Mouse (Mus musculus) hindbrain, postnatal 0 days (tissue): ENCODE measurements around the gene Tram1l1. TPM values are rescaled to one million over a fixed set of nuclear protein-coding genes. Genes with fewer than 3 reads are reported as not detected.

Experiments
- ATAC-seq: fragments of 200-750 bp; cut with Nextera tagmentation; 2 replicates; pipeline ENCODE4 v1.8.0; 2017; ENCODE audit warnings: mild to moderate bottlenecking, moderate TSS enrichment, moderate library complexity
- DNase-seq: peaks from one replicate; pipeline ENCODE4 v3.0.0-alpha.2; 2015; ENCODE audit warnings: low spot score
- H3K27ac ChIP-seq: fragments of 300-500 bp; sonication (generic); 2 replicates; pipeline ENCODE4 v1.5.1; 2014; ENCODE audit warnings: mild to moderate bottlenecking
- H3K27me3 ChIP-seq: fragments of 300-500 bp; sonication (generic); 2 replicates; pipeline ENCODE4 v1.6.1; 2014; ENCODE audit warnings: low read length, mixed read lengths; ENCODE audit not compliant: insufficient read depth
- H3K36me3 ChIP-seq: fragments of 300-500 bp; sonication (generic); 2 replicates; pipeline ENCODE4 v1.6.1; 2014; ENCODE audit warnings: low read length, mixed read lengths; ENCODE audit not compliant: insufficient read depth
- H3K4me1 ChIP-seq: fragments of 300-500 bp; sonication (generic); 2 replicates; pipeline ENCODE4 v1.6.1; 2014; ENCODE audit warnings: antibody characterized with exemption, low read length, mixed read lengths; ENCODE audit not compliant: insufficient read depth
- H3K4me2 ChIP-seq: fragments of 300-500 bp; sonication (generic); 2 replicates; pipeline ENCODE4 v1.6.1; 2014; ENCODE audit warnings: low read depth, mild to moderate bottlenecking, low read length, moderate library complexity, mixed read lengths
- H3K4me3 ChIP-seq: fragments of 300-500 bp; sonication (generic); 2 replicates; pipeline ENCODE4 v1.5.1; 2014; ENCODE audit warnings: low read length
- H3K9ac ChIP-seq: fragments of 300-500 bp; sonication (generic); replicated peaks from 2 replicates; pipeline ENCODE4 v1.6.1; 2014; ENCODE audit warnings: mild to moderate bottlenecking, low read length, moderate library complexity, mixed read lengths
- H3K9me3 ChIP-seq: fragments of 300-500 bp; sonication (generic); 2 replicates; pipeline ENCODE4 v1.6.1; 2016; ENCODE audit warnings: low read length, mixed read lengths
- CTCF ChIP-seq: IDR thresholded peaks from 2 replicates; pipeline ENCODE4 v1.5.1; 2016; ENCODE audit warnings: antibody characterized with exemption, control low read depth, low read depth
- WGBS: fragments of 180-500 bp; shearing (Covaris S2); extraction: QIAGEN DNeasy Blood & Tissue Kit; methylation state at CpG from one replicate; pipeline ENCODE4 v1.1.7; 2014; 5-methylcytosine and 5-hydroxymethylcytosine counted together
- polyA plus RNA-seq: library from polyadenylated mRNA; unstranded; fragments of >200 nt; fragmentation: Nextera tagmentation; extraction: Ambion mirVana; gene quantifications from 2 replicates; pipeline ENCODE4 v1.2.1, GENCODE M21; 2015
- total RNA-seq: library from RNA; depleted of rRNA; stranded (reverse); fragments of >200 nt; gene quantifications from 2 replicates; pipeline ENCODE4 v1.2.3, GENCODE M21; 2014; rRNA removed

The Tram1l1 gene
- total and polyA plus RNA-seq, 2 experiments from 2014 or later = 21.4 to 39.8 TPM

- no peak overlapping the region for H3K4me2 ChIP-seq
- WGBS = 69% methylated on average over 4 of the region's 4 CpGs
- peaks cover 11% of the 10 kb centered on the region for H3K4me1 ChIP-seq
- DNase-seq (no peak), ATAC-seq (no peak)
- no peaks in the 10 kb centered on the region for H3K9me3 ChIP-seq
- no peak overlapping the region for H3K4me3 ChIP-seq
- no peak overlapping the region for H3K9ac ChIP-seq
- H3K27ac ChIP-seq = no peak overlapping the region
- H3K36me3 ChIP-seq = no peaks in the 10 kb centered on the region
- no peak for TF ChIP-seq CTCF
- no peaks in the 10 kb centered on the region for H3K27me3 ChIP-seq
Observed at GRCm38 (mm10) chr3:124319254-124319653, 1.4 kb upstream of the Tram1l1 start.

GRCm38 (mm10) chr3:124320398-124320797, 257 bp upstream of the Tram1l1 start:
- Histone ChIP-seq H3K4me1 (peaks cover 11% of the 10 kb centered on the region), H3K27ac (peak overlapping the region; percentile 84), H3K4me3 (peak overlapping the region; percentile 56), H3K9me3 (no peaks in the 10 kb centered on the region), H3K27me3 (no peaks in the 10 kb centered on the region), H3K36me3 (no peaks in the 10 kb centered on the region), H3K4me2 (peak overlapping the region; percentile 84), H3K9ac (peak overlapping the region; percentile 67)
- ATAC-seq = peak; percentile 67
- peak; percentile 41 for DNase-seq
- WGBS = 10% methylated on average over 2 of the region's 2 CpGs
- TF ChIP-seq CTCF = no peak

- H3K27me3 ChIP-seq = no peaks in the 10 kb centered on the region
- no peaks in the 10 kb centered on the region for H3K36me3 ChIP-seq
- H3K9me3 ChIP-seq = no peaks in the 10 kb centered on the region
- no peak overlapping the region for H3K27ac ChIP-seq
- no peaks in the 10 kb centered on the region for H3K4me1 ChIP-seq
- no peak overlapping the region for H3K4me3 ChIP-seq
- H3K4me2 ChIP-seq = no peak overlapping the region
- DNase-seq (peak; percentile 55), ATAC-seq (no peak)
- peak; percentile 55 for TF ChIP-seq CTCF
- no peak overlapping the region for H3K9ac ChIP-seq
Observed at GRCm38 (mm10) chr3:124346445-124346844, 25.8 kb downstream of the Tram1l1 start.

- WGBS = 84% methylated on average over 3 of the region's 3 CpGs
- Histone ChIP-seq H3K27ac (no peak overlapping the region), H3K9ac (no peak overlapping the region), H3K4me2 (no peak overlapping the region), H3K36me3 (no peaks in the 10 kb centered on the region), H3K9me3 (no peaks in the 10 kb centered on the region), H3K27me3 (no peaks in the 10 kb centered on the region), H3K4me1 (no peaks in the 10 kb centered on the region), H3K4me3 (no peak overlapping the region)
- ATAC-seq (no peak), DNase-seq (no peak)
- TF ChIP-seq CTCF = no peak
Observed at GRCm38 (mm10) chr3:124357533-124357932, 36.9 kb downstream of the Tram1l1 start.

GRCm38 (mm10) chr3:124372031-124372430, 51.4 kb downstream of the Tram1l1 start:
- Histone ChIP-seq H3K4me2 (no peak overlapping the region), H3K27me3 (no peaks in the 10 kb centered on the region), H3K4me3 (no peak overlapping the region), H3K9me3 (no peaks in the 10 kb centered on the region), H3K4me1 (no peaks in the 10 kb centered on the region), H3K9ac (no peak overlapping the region), H3K27ac (no peak overlapping the region), H3K36me3 (no peaks in the 10 kb centered on the region)
- no peak for TF ChIP-seq CTCF
- DNase-seq = no peak
- no peak for ATAC-seq
- WGBS = 86% methylated on average over 2 of the region's 2 CpGs

Other genes with a start within 250 kb of the Tram1l1 start
- not detected in 2 replicates for gene 1700006A11Rik, start 105.2 kb downstream of the Tram1l1 start, total RNA-seq
- gene 1700006A11Rik, start 105.2 kb downstream of the Tram1l1 start, polyA plus RNA-seq = not detected in 2 replicates